Mouse (Mus musculus) cortical plate, adult 2 months (tissue): ENCODE data around the gene Slc39a11.

ENCODE experiments used
- CTCF ChIP-seq: fragments of 200-500 bp; IDR thresholded peaks from 2 replicates; pipeline ENCODE4 v1.5.1; 2011; ENCODE audit warnings: mild to moderate bottlenecking, control low read depth, low read length; ENCODE audit not compliant: insufficient read depth; ENCODE audit errors: extremely low read depth
- POLR2A ChIP-seq: fragments of 200-500 bp; IDR thresholded peaks from 2 replicates; pipeline ENCODE4 v1.6.1; 2011; ENCODE audit warnings: mild to moderate bottlenecking, low read length, control low read depth; ENCODE audit not compliant: insufficient read depth; ENCODE audit errors: extremely low read depth

DNA sequence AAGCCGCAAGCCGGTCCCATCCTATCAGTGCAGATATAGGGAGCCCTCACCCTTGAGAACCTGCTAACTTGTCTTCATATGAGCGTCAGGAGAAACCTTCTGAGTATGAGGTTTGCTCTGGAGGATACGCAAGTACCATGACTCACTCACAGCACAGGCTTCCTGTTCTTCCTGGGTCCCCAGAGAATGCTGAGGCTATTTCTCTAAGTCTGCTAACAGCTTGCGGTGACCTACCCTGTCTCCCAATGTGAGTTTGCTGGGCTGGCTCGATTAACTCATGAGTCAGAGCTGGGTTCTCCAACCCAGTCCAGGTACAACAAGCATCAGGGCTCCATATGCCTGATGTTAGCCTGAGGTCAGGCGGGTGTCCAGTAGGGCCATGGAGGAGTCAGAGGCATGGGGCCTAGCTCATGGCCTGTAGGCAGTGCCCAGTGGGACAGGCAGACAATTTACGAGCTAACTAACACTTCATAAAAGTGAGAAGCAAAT, 381.0 kb downstream of the Slc39a11 start:
- TF ChIP-seq CTCF, result no peak
- no peak for TF ChIP-seq POLR2A
